Mouse (Mus musculus) liver, adult 2 months (tissue): ENCODE measurements around the gene Tsen54.

Experiments
- CTCF ChIP-seq: fragments of 200-500 bp; IDR thresholded peaks from 2 replicates; pipeline ENCODE4 v1.5.1; 2011; ENCODE audit warnings: low read depth, low read length, control low read depth
- POLR2A ChIP-seq: fragments of 200-500 bp; IDR thresholded peaks from 2 replicates; pipeline ENCODE4 v1.6.1; 2011; ENCODE audit warnings: low read length, control low read depth; ENCODE audit not compliant: insufficient read depth; ENCODE audit errors: extremely low read depth

DNA sequence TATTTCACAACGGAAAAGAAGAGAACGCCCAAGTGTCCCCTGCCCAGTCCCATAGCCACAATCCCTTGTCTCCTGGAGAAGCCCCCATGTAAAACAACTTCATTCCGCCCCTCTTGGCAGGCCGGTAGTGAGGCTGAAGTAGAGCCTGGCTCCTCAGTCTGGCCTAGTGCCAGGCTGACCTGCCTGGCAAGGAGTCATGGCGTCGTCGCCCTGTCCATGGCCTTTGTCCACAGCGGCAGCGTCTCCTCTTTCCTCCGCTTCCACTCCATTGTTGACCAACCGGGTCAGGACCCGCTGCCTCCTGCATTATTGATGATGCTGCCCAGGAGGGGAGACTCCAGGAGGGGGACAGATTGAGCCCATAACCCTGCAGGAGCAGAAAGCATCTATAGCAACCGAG lies 43.4 kb downstream of the Tsen54 start:
- no peak for TF ChIP-seq CTCF
- TF ChIP-seq POLR2A = no peak
